Mouse (Mus musculus): ENCODE results near the gene Dennd1b. TPM values are rescaled to one million over a fixed set of nuclear protein-coding genes. Genes with fewer than 3 reads are reported as not detected.

Dennd1b gene
- polyA plus RNA-seq, 1 experiment from 2014 or later: 13.1 TPM

Other genes with a start within 250 kb of the Dennd1b start
- gene Lhx9, start 114.9 kb upstream of the Dennd1b start, polyA plus RNA-seq (2014; fragmentation: Nextera tagmentation; extraction: Ambion mirVana): 0.07 TPM in 1 of 2 replicates, not detected in the other
- 47.8 and 58.4 TPM in 2 replicates for gene 2310009B15Rik, start 106.6 kb upstream of the Dennd1b start, polyA plus RNA-seq (2014; fragmentation: Nextera tagmentation; extraction: Ambion mirVana)

Measured in kidney, embryonic 14.5 days (tissue).